ENCODE assay signal across 10 mouse cellular contexts in the genomic region with DNA sequence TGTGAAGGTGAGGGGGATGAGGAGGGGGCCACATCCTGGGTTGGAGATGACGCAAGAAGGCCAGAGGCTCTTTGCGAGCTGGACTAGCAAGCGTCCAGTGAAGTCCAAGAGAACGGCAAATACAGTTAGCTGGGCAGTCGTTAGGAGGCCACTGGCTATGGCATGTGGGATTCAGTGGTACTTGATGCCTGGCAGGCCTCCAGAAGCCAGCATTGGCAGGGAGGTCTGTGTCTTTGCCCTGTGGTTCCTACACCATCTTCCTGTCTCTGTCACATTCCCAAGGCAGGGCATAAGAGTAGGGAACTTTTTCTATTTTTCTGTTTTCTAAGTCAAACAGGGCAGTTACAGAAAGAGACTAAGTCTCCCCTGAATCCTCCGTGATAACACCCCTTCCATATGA.
DNase-seq lines count a peak whose midpoint lies in the region; ATAC-seq and TF ChIP-seq lines count a peak whose summit lies in the region.
"Had no signal": no experiment of that assay in that cellular context is flagged by ENCODE, and none has a peak within 500 bp of the region (broad histone marks: within the 10 kb centered on the region; RNA-seq: fewer than 3 reads in every experiment).

No protein-coding gene starts in this region.

- peak overlapping the region; percentile 11; the same call in 1 of the 2 replicates for H3K27ac ChIP-seq in left cerebral cortex, adult 2 months
- peak overlapping the region; percentile 97 for H3K27ac ChIP-seq in forebrain, embryonic 16.5 days (ENCODE audit: low read length)
- H3K27ac ChIP-seq in limb, embryonic 15.5 days: 0 out of 2 replicates have a peak overlapping the region, but pooled peaks have one; percentile 28
- no peak overlapping the region for H3K27ac ChIP-seq in intestine, embryonic 15.5 days
- H3K27ac ChIP-seq: kidney, postnatal 0 days; stomach, embryonic 15.5 days had no signal

- 35% methylated on average over 6 of the region's 6 CpGs for WGBS in forebrain, embryonic 16.5 days
- 58% methylated on average over 6 of the region's 6 CpGs for WGBS in limb, embryonic 15.5 days
- WGBS in intestine, embryonic 15.5 days: 78% methylated on average over 6 of the region's 6 CpGs

- no peak for ATAC-seq in forebrain, embryonic 16.5 days
- no peak for ATAC-seq in limb, embryonic 15.5 days (ENCODE audit: insufficient number of reproducible peaks, low FRiP score, low TSS enrichment, low read depth)
- ATAC-seq in intestine, embryonic 15.5 days: no peak

- intact Hi-C loops in left cerebral cortex, adult 2 months (cut with DNase I): no loop called here
- intact Hi-C loops in left cerebral cortex, postnatal 25 days (cut with DNase I): loop anchor here (5.0 kb wide), 1 partner anchor 57 kb away; no protein-coding TSS in a partner anchor

- no peaks in the 10 kb centered on the region for H3K27me3 ChIP-seq in forebrain, embryonic 16.5 days (replicated peaks; ENCODE audit: control insufficient read depth, insufficient read depth, low read length)
- H3K27me3 ChIP-seq in limb, embryonic 15.5 days: no peaks in the 10 kb centered on the region
- H3K27me3 ChIP-seq in intestine, embryonic 15.5 days (replicated peaks): no peaks in the 10 kb centered on the region
- H3K27me3 ChIP-seq: stomach, embryonic 15.5 days had no signal

- H3K36me3 ChIP-seq in forebrain, embryonic 16.5 days (ENCODE audit: control insufficient read depth, insufficient read depth): no peaks in the 10 kb centered on the region
- H3K36me3 ChIP-seq in limb, embryonic 15.5 days: no peaks in the 10 kb centered on the region
- H3K36me3 ChIP-seq in intestine, embryonic 15.5 days: no peaks in the 10 kb centered on the region
- H3K36me3 ChIP-seq: heart, embryonic 12.5 days; stomach, embryonic 15.5 days had no signal

- H3K4me1 ChIP-seq in forebrain, embryonic 16.5 days (replicated peaks; ENCODE audit: control insufficient read depth, insufficient read depth, low read length): peaks cover 45% of the 10 kb centered on the region
- H3K4me1 ChIP-seq in limb, embryonic 15.5 days: peaks cover 16% of the 10 kb centered on the region
- H3K4me1 ChIP-seq in intestine, embryonic 15.5 days (replicated peaks): no peaks in the 10 kb centered on the region
- H3K4me1 ChIP-seq: heart, embryonic 12.5 days had no signal

- DNase-seq in left cerebral cortex, adult 2 months (ENCODE audit: extremely low spot score in 1 of 2, low spot score in 2 of 2): no peak
- DNase-seq in left cerebral cortex, postnatal 25 days (ENCODE audit: low spot score in 2 of 2): no peak
- no peak for DNase-seq in embryo, embryonic 10.5 days (ENCODE audit: low spot score)
- DNase-seq in yolk sac, embryonic 10.5 days (ENCODE audit: low spot score): no peak

- no peak overlapping the region for H3K4me3 ChIP-seq in left cerebral cortex, adult 2 months
- no peak overlapping the region for H3K4me3 ChIP-seq in forebrain, embryonic 16.5 days (replicated peaks; ENCODE audit: low read length)
- no peak overlapping the region for H3K4me3 ChIP-seq in limb, embryonic 15.5 days
- H3K4me3 ChIP-seq in intestine, embryonic 15.5 days (replicated peaks): no peak overlapping the region
- H3K4me3 ChIP-seq: heart, embryonic 12.5 days; stomach, embryonic 15.5 days had no signal

- no peak overlapping the region for H3K4me2 ChIP-seq in forebrain, embryonic 16.5 days (ENCODE audit: low read length)
- no peak overlapping the region for H3K4me2 ChIP-seq in limb, embryonic 15.5 days
- H3K4me2 ChIP-seq in intestine, embryonic 15.5 days (replicated peaks): no peak overlapping the region
- H3K4me2 ChIP-seq: heart, embryonic 12.5 days; stomach, embryonic 15.5 days had no signal

- H3K9me3 ChIP-seq in forebrain, embryonic 16.5 days (ENCODE audit: control insufficient read depth, low read length): no peaks in the 10 kb centered on the region
- H3K9me3 ChIP-seq in limb, embryonic 15.5 days: no peaks in the 10 kb centered on the region
- no peaks in the 10 kb centered on the region for H3K9me3 ChIP-seq in intestine, embryonic 15.5 days
- H3K9me3 ChIP-seq: heart, embryonic 12.5 days; stomach, embryonic 15.5 days had no signal

- peak overlapping the region; percentile 34 for H3K9ac ChIP-seq in forebrain, embryonic 16.5 days (replicated peaks; ENCODE audit: low read depth, low read length)
- H3K9ac ChIP-seq in limb, embryonic 15.5 days: no peak overlapping the region
- no peak overlapping the region for H3K9ac ChIP-seq in intestine, embryonic 15.5 days
- H3K9ac ChIP-seq: heart, embryonic 12.5 days; stomach, embryonic 15.5 days had no signal

- no peak for TF ChIP-seq CTCF in left cerebral cortex, adult 2 months (IDR thresholded peaks at IDR 0.05)
